Mouse (Mus musculus): ENCODE data around the gene Ets1. TPM values are rescaled to one million over a fixed set of nuclear protein-coding genes. Genes with fewer than 3 reads are reported as not detected.

Gene Ets1
- polyA plus RNA-seq, 1 experiment from 2014 or later, result 20.3 TPM

- Histone ChIP-seq H3K9ac (replicated peaks) (no peak overlapping the region), H3K4me1 (no peaks in the 10 kb centered on the region), H3K4me2 (replicated peaks) (no peak overlapping the region), H3K27ac (replicated peaks) (no peak overlapping the region), H3K27me3 (0 out of 2 replicates have a peak, but pooled peaks cover 3% of the 10 kb centered on the region), H3K36me3 (no peaks in the 10 kb centered on the region), H3K9me3 (no peaks in the 10 kb centered on the region), H3K4me3 (no peak overlapping the region)
- 93% methylated on average over 10 of the region's 10 CpGs for WGBS
- ATAC-seq (replicated peaks), result no peak
These were observed 16.1 kb downstream of the Ets1 start for GRCm38 (mm10) chr9:32652112-32652511.

- no peaks in the 10 kb centered on the region for H3K36me3 ChIP-seq
- H3K9ac ChIP-seq (replicated peaks), result no peak overlapping the region
- no peak overlapping the region for H3K4me3 ChIP-seq
- no peak for ATAC-seq (replicated peaks)
- no peaks in the 10 kb centered on the region for H3K9me3 ChIP-seq
- 94% methylated on average over 1 of the region's 1 CpGs for WGBS
- H3K4me1 ChIP-seq, result no peaks in the 10 kb centered on the region
- no peak overlapping the region for H3K27ac ChIP-seq (replicated peaks)
- H3K4me2 ChIP-seq (replicated peaks), result no peak overlapping the region
- H3K27me3 ChIP-seq, result no peaks in the 10 kb centered on the region
These were observed 18.3 kb downstream of the Ets1 start for GRCm38 (mm10) chr9:32654305-32654704.

GRCm38 (mm10) chr9:32656351-32656844 is 20.4 kb downstream of the Ets1 start:
- no peaks in the 10 kb centered on the region for H3K4me1 ChIP-seq
- H3K36me3 ChIP-seq, result no peaks in the 10 kb centered on the region
- no peak overlapping the region for H3K9ac ChIP-seq (replicated peaks)
- H3K4me3 ChIP-seq, result no peak overlapping the region
- no peaks in the 10 kb centered on the region for H3K9me3 ChIP-seq
- no peaks in the 10 kb centered on the region for H3K27me3 ChIP-seq
- 68% methylated on average over 5 of the region's 5 CpGs for WGBS
- no peak overlapping the region for H3K27ac ChIP-seq (replicated peaks)
- H3K4me2 ChIP-seq (replicated peaks), result no peak overlapping the region
- ATAC-seq (replicated peaks), result no peak

GRCm38 (mm10) chr9:32657124-32657523 is 21.1 kb downstream of the Ets1 start:
- no peaks in the 10 kb centered on the region for H3K4me1 ChIP-seq
- no peak overlapping the region for H3K9ac ChIP-seq (replicated peaks)
- H3K4me3 ChIP-seq, result no peak overlapping the region
- no peaks in the 10 kb centered on the region for H3K9me3 ChIP-seq
- no peaks in the 10 kb centered on the region; the same call in 1 of the 2 replicates for H3K27me3 ChIP-seq
- no peak overlapping the region for H3K4me2 ChIP-seq (replicated peaks)
- 77% methylated on average over 2 of the region's 2 CpGs for WGBS
- ATAC-seq (replicated peaks), result no peak
- no peak overlapping the region for H3K27ac ChIP-seq (replicated peaks)
- H3K36me3 ChIP-seq, result no peaks in the 10 kb centered on the region

GRCm38 (mm10) chr9:32660406-32660960 is 24.5 kb downstream of the Ets1 start:
- H3K27me3 ChIP-seq, result peaks cover 6% of the 10 kb centered on the region
- no peaks in the 10 kb centered on the region for H3K36me3 ChIP-seq
- no peak for ATAC-seq (replicated peaks)
- no peak overlapping the region for H3K27ac ChIP-seq (replicated peaks)
- no peak overlapping the region for H3K4me3 ChIP-seq
- no peaks in the 10 kb centered on the region for H3K9me3 ChIP-seq
- no peak overlapping the region for H3K9ac ChIP-seq (replicated peaks)
- H3K4me2 ChIP-seq (replicated peaks), result no peak overlapping the region
- 93% methylated on average over 2 of the region's 2 CpGs for WGBS
- H3K4me1 ChIP-seq, result no peaks in the 10 kb centered on the region

GRCm38 (mm10) chr9:32661071-32661470 is 25.1 kb downstream of the Ets1 start:
- Histone ChIP-seq H3K4me1 (no peaks in the 10 kb centered on the region), H3K36me3 (no peaks in the 10 kb centered on the region), H3K27ac (replicated peaks) (no peak overlapping the region), H3K9me3 (no peaks in the 10 kb centered on the region), H3K4me3 (no peak overlapping the region), H3K27me3 (peaks cover 6% of the 10 kb centered on the region), H3K4me2 (replicated peaks) (no peak overlapping the region), H3K9ac (replicated peaks) (no peak overlapping the region)
- 88% methylated on average over 8 of the region's 8 CpGs for WGBS
- ATAC-seq (replicated peaks), result no peak

GRCm38 (mm10) chr9:32661561-32661960 is 25.5 kb downstream of the Ets1 start:
- no peaks in the 10 kb centered on the region for H3K9me3 ChIP-seq
- H3K4me2 ChIP-seq (replicated peaks), result no peak overlapping the region
- H3K27me3 ChIP-seq, result peaks cover 9% of the 10 kb centered on the region
- WGBS, result 79% methylated on average over 4 of the region's 4 CpGs
- no peak for ATAC-seq (replicated peaks)
- H3K27ac ChIP-seq (replicated peaks), result no peak overlapping the region
- no peaks in the 10 kb centered on the region for H3K4me1 ChIP-seq
- no peaks in the 10 kb centered on the region for H3K36me3 ChIP-seq
- H3K4me3 ChIP-seq, result no peak overlapping the region
- H3K9ac ChIP-seq (replicated peaks), result no peak overlapping the region

- Histone ChIP-seq H3K27ac (replicated peaks) (peak overlapping the region; percentile 66; the same call in 1 of the 2 replicates), H3K36me3 (no peaks in the 10 kb centered on the region), H3K9ac (replicated peaks) (no peak overlapping the region), H3K9me3 (no peaks in the 10 kb centered on the region), H3K27me3 (peaks cover 39% of the 10 kb centered on the region), H3K4me1 (peaks cover 14% of the 10 kb centered on the region), H3K4me2 (replicated peaks) (no peak overlapping the region), H3K4me3 (no peak overlapping the region)
- WGBS, result 60% methylated on average over 11 of the region's 11 CpGs
- ATAC-seq (replicated peaks), result no peak
These were observed 30.8 kb downstream of the Ets1 start for GRCm38 (mm10) chr9:32666611-32667517.

- ATAC-seq (replicated peaks), result peak; percentile 55; the same call in 1 of the 2 replicates
- no peaks in the 10 kb centered on the region for H3K9me3 ChIP-seq
- H3K36me3 ChIP-seq, result no peaks in the 10 kb centered on the region
- H3K4me1 ChIP-seq, result peaks cover 20% of the 10 kb centered on the region
- WGBS, result 12% methylated on average over 7 of the region's 7 CpGs
- no peak overlapping the region for H3K4me3 ChIP-seq
- H3K9ac ChIP-seq (replicated peaks), result no peak overlapping the region
- peaks cover 46% of the 10 kb centered on the region for H3K27me3 ChIP-seq
- peak overlapping the region; percentile 66 for H3K27ac ChIP-seq (replicated peaks)
- no peak overlapping the region; the same call in 1 of the 2 replicates for H3K4me2 ChIP-seq (replicated peaks)
These were observed 31.5 kb downstream of the Ets1 start for GRCm38 (mm10) chr9:32667518-32667908.

GRCm38 (mm10) chr9:32668075-32668673 is 32.2 kb downstream of the Ets1 start:
- Histone ChIP-seq H3K4me1 (peaks cover 23% of the 10 kb centered on the region), H3K27me3 (peaks cover 51% of the 10 kb centered on the region), H3K36me3 (no peaks in the 10 kb centered on the region), H3K27ac (replicated peaks) (peak overlapping the region; percentile 66), H3K9ac (replicated peaks) (no peak overlapping the region), H3K9me3 (no peaks in the 10 kb centered on the region), H3K4me2 (replicated peaks) (no peak overlapping the region; the same call in 1 of the 2 replicates), H3K4me3 (no peak overlapping the region)
- peak; percentile 80 for ATAC-seq (replicated peaks)
- 61% methylated on average over 9 of the region's 9 CpGs for WGBS

GRCm38 (mm10) chr9:32669397-32669796 is 33.4 kb downstream of the Ets1 start:
- Histone ChIP-seq H3K4me2 (replicated peaks) (no peak overlapping the region), H3K9ac (replicated peaks) (no peak overlapping the region), H3K4me3 (no peak overlapping the region), H3K9me3 (no peaks in the 10 kb centered on the region), H3K4me1 (peaks cover 23% of the 10 kb centered on the region), H3K27ac (replicated peaks) (no peak overlapping the region), H3K36me3 (no peaks in the 10 kb centered on the region), H3K27me3 (peaks cover 60% of the 10 kb centered on the region)
- WGBS, result 89% methylated on average over 2 of the region's 2 CpGs
- ATAC-seq (replicated peaks), result no peak
